Mouse (Mus musculus) adrenal gland, postnatal 4 days (tissue): ENCODE data around the gene Slc44a1. TPM values are rescaled to one million over a fixed set of nuclear protein-coding genes. Genes with fewer than 3 reads are reported as not detected.

ENCODE experiments used
- DNase-seq, 2 experiments: peaks; one replicate each; pipeline ENCODE4 v3.0.0; 2021 to 2022; ENCODE audit warnings: low spot score in 2 of 2, mixed read lengths in 2 of 2
- total RNA-seq, 2 experiments: library from RNA; stranded (reverse); gene quantifications; 2 replicates each; pipeline ENCODE4 v1.2.3; 2021

The Slc44a1 gene
- total RNA-seq, 2 experiments from 2014 or later, result 95.4 to 95.8 TPM

GRCm38 (mm10) chr4:53427120-53427519, 13.1 kb upstream of the Slc44a1 start:
- no peak for DNase-seq

DNA sequence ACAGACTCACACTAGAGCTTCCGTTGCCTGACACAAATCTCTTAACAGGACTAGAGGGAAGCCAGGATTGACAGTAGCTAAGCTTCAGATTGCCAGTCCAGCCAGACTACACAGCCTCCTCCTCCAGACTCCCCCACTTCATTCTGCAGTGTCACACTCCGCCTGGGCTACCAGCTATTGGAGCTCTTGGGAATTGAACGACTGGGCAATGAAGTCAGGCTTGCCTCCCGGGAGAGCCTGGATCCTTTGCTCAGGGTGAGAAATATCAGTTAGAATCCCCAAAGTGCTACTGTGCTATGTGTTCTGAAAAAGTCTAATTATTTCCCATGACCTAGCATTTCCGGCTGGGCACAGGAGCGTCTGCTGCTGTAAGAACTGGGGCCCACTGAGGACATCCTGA, 9.7 kb upstream of the Slc44a1 start:
- no peak for DNase-seq

DNA sequence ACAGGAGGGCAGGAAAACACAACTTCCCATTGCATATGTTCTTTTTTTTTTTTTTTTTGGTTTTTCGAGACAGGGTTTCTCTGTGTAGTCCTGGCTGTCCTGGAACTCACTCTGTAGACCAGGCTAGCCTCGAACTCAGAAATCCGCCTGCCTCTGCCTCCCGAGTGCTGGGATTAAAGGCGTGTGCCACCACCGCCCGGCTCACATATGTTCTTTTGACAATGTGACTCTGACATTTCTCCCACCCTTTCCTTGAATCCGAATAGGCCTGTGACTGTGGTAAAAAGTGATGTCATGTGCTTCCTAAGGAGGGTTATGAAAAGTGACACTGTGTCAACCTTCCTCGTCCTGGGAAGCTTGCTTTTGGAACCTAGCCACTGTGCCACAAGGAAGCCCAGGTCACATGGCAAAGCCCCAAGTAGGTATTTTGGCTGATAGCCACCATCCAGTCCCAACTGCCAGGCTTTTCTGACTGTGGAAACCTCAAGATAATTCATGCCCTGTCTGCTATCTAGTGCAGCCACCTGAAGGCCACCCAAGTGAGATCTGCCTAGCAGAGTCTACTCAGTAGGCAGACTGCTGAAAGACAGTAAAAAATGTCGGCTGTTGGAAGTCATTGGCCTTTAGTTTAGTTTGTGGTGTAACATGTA, 8.5 kb upstream of the Slc44a1 start:
- no peak for DNase-seq

DNA sequence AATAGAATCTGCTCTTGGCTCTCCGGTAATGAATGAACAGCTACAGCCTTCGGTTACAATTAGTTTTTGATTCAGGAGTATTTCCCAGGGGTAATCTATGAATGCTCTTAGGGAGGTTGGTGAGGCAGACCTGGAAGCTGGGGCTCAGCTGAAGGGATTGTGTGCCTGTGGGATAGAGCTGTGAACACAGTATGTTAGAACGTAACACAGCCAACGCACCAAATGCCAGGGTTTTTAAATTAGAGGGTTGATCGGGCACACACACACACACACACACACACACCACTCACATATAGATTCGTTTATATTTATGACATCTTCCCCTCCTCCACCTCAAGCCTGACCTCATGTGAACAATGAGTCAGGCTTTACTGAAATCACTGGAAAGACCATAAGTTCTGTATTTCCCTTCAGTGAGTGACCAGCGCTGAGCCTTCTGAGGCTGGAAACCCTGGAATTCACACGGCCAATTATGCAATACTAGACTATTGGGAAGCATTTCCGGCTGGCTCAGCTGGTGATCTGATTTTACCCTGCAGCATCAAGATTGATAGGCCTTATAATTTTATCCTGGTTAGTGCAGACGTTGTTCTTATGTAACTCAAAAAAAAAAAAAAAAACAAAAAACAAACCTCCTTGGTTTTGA, 3.0 kb upstream of the Slc44a1 start:
- DNase-seq, result no peak

DNA sequence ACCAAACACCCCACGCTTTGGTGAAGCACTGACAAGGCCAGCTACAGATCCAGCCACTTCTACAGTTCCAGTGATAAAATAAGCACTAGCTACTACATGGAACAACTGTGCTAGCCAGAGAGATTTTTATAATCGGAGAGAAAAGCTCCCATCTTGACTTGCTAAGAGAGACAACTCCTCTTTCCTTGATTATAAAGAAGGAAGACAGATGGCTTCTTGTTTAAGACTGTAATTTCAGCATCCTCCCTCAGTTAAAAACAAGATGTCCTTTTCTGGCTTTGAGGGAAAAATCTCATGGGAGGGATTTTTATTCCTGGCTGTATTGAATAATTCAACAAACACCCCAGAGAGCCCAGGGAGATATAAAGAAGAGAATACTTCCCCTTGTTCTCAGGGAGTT, 1.8 kb upstream of the Slc44a1 start:
- DNase-seq, result no peak

GRCm38 (mm10) chr4:53438836-53439480, 1.3 kb upstream of the Slc44a1 start:
- DNase-seq, result no peak

DNA sequence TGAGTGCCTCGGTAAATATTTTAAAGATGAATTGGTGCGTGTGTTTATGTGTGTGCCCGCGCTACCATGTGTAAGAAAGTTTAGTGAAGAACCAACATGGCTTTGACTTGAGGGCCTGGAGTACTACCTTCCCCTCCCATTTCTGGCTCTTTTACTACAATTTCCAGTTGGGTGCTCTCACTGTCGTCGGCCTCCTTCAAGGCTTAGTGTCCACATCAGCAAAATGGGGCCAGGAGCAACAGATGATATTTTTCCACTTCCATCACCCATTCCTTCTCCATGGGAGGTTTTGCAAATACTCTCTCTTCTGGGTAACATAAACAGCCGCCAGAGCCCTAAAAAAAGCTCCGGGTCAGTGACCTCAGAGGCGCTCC, 590 bp upstream of the Slc44a1 start:
- no peak for DNase-seq

DNA sequence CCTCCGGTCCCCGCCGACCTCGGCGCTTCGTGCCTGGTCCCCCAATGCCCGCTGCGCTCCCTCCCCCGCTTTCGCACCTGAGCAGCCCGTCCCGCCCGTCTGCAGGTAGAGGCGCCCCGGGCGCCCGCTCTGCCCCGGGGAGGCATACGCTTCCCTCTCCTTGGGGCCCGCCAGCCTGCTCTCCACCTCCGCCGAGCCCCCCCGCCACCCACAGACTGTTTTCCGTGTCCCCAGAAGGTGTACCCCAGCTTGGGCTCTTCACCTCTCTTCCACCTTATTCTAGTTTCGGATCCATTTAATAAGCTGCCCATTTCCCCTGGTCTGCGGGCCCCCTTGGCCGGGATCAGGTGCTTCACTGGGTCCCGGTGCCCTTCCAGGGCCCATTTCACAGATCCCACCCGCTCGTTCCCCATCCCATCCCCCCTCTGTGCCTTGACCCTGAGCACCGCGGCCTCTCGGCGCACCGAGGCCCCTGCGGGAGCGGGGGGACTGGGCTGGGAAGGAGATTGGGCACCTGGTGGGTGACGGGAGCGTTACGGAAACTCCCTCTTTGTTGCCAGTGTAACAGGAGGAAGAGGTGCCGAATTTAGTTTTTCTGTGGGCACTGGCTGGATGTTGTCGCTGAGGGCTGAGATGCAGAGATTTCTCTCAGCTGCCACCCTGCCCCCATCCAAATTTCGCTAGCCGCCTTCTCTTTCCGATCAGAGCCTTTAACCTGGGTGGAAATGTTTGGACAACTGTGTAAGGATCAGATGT, 781 bp downstream of the Slc44a1 start:
- peak in 1 of 2 experiments; percentile 27 for DNase-seq

- no peak for DNase-seq
Measured at GRCm38 (mm10) chr4:53441683-53442082, 1.5 kb downstream of the Slc44a1 start.

- DNase-seq, result no peak
Measured at GRCm38 (mm10) chr4:53446216-53446615, 6.0 kb downstream of the Slc44a1 start.

- DNase-seq, result no peak
Measured at GRCm38 (mm10) chr4:53447773-53448172, 7.6 kb downstream of the Slc44a1 start.

- DNase-seq, result no peak
Measured at GRCm38 (mm10) chr4:53450736-53451135, 10.5 kb downstream of the Slc44a1 start.

DNA sequence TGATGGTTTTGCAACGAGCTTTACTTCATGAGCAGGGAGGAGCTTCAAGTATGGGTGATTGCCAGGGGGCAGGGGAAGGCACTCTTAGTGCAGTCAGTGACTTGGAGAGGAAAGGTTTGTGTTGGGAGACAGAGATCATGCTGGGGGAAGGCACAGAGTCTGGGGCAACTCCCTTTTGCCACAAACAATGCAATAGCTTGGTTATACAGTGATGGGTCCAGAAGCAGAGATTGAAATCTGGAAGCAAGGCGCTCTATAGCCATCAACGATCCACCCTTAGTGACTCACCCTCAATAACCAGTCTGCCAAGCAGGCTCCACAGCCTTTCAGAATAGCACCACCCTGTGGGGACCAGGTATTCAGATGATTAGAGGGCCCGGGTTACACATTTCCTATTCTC, 11.7 kb downstream of the Slc44a1 start:
- no peak for DNase-seq

DNA sequence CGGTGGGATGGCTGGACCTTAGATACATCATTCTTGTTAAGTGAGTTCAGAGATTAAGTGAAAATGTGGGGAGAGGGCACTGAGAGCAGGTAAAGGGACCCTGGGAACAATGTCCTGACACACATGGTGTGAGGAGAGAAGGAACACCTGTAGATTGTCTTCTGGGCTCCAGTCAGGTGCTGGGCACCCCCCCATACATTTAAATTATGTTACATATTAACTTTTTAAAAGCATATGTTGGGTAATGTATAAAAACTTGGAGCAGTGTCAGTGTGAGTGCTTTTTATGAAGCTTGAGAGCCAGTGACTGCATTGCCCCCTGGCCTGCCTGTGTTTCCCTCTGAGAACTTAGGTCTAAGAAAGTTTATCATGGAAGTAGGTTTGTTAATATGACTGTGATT, 12.2 kb downstream of the Slc44a1 start:
- DNase-seq, result no peak

DNA sequence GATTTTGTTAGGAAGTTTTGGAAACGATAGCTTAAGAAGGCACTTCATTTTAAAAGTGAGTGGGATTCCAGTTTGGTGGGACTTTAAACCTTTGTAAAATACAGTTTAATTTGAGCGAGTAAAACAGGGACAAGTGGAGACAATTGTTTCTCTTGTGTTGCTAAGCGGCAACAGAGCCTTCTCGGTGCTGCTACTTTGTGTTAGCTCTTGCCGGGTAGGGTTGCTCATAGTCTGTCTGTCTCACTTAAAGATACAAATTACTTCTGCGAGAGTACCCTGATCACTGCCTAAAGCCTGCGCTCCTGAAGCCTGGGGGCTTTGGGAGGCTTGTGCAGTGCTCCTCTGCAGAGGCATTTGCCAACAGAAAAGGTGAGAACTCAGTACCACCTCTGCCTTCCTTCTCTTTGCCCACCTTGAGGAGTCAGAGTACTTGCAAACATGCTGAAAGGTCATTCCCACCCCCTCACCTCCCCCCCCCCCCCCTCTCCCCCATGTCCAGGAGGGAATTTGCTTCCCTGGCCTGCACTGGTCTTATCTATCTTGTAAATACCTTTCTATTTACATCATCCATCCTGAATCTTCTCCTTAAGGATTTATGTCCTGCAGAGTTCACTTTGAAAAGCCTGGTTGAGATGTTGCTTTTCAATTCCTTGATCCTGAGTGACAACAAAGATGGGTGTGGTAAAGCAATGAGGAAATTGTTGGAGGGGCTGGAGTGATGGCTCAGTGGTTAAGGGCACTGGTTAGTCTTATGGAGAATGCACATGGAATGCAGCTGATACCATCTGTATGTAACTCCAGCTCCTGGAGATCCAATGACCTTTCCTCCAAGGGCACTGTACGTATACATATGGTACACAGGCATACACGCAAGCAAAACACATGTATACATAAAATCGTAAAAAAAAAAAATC, 13.0 kb downstream of the Slc44a1 start:
- no peak for DNase-seq

DNA sequence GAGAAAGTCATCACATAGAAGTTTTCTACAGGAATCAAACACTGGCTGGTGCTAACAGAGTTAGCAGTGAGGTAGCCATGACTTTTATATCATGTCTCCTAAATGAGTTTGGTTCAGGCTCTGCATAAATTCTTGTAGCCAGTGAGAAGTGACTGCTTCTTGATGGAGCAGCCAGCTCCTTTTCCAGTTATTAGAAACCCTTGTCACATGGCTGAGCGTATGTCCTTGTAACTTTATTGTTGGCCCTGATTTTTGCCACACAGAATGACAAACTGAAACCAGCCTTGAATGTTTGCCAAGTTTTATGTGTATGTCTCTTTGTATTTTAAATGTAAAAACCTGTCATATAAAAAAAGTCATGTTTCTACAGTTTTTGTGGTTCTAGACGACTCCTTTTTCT, 15.7 kb downstream of the Slc44a1 start:
- DNase-seq, result no peak

- DNase-seq, result no peak
Measured at GRCm38 (mm10) chr4:53456570-53456969, 16.4 kb downstream of the Slc44a1 start.

- no peak for DNase-seq
Measured at GRCm38 (mm10) chr4:53458503-53458902, 18.3 kb downstream of the Slc44a1 start.

DNA sequence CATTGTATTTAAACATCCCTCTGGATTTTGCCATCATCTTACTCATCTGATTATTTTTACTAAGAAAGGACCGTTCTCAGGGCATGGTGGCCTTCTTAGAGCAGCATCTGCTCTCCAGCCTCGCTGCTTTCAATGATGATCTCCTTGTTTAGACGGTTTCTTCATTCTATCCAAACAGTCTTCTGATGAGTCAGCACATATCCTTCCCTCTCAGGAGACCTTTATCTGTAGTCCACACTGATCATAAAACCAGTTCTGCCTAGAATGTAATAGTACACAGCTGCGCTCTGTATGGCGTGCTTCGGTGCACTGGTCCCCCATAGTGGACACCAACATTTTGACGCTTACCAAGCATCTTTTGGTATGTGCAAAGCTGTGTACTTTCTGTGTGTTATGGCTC, 19.5 kb downstream of the Slc44a1 start:
- no peak for DNase-seq

GRCm38 (mm10) chr4:53461026-53461425, 20.8 kb downstream of the Slc44a1 start:
- no peak for DNase-seq

GRCm38 (mm10) chr4:53462069-53462468, 21.9 kb downstream of the Slc44a1 start:
- DNase-seq, result no peak
